Mouse (Mus musculus): Measurements from ENCODE around the gene Fars2.

Gene Fars2

DNA sequence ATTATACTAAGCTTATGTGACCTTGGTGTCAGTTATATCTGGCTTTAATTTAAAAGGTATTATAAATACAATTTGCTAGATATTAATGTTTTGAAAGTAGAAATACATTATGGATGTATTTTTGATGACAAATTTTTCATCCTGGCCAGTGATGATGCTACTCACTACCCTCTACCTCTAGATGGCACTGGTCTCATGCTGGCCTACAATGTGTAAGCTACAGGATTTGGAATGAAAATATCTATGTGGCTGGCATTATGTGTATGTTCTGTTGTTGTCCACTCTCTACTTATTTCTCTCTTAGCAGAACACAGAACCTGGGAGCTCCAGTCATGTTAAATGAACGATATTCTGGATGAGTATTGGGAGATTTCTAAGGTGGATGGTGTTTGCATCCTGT is 104.7 kb downstream of the Fars2 start:
- DNase-seq = no peak

DNA sequence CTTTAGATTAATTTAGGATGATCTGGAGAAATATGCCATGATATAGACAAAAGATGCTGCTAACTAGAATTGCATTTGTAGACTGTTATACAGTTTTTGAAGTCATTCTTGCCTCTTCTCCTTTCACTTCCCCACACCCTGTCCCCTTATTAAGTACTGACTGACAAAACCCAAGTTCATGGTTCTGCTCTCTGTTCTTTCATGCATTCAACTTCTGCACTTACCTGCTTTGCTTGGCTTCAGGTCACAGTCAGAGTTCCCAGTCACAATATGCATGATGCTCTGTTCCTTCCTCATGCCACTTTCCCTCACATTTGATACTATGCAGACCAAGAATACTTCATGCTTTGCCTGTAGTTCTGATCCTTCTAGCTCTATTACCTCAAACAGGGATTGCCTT is 105.5 kb downstream of the Fars2 start:
- no peak for DNase-seq

DNA sequence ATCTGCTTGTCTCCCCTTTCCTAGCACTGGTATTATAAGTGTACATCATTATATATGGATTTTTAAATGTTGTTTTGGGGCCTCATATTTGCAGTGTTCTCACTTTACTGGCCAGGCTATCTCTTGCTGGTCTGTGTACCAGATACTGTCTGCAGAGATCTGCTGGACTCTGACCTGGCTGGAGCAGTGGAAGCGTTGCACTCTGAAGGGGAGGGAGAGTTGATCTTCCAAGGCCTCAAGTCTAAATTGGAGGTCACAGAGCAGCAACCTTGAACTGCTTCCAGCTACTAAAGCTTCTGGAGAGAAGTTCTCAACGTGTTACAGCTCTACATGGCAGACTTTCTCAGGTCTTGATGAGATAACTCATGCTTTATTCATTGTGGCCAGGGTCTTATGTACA is 107.2 kb downstream of the Fars2 start:
- peak; percentile 57 to 62 for DNase-seq

DNA sequence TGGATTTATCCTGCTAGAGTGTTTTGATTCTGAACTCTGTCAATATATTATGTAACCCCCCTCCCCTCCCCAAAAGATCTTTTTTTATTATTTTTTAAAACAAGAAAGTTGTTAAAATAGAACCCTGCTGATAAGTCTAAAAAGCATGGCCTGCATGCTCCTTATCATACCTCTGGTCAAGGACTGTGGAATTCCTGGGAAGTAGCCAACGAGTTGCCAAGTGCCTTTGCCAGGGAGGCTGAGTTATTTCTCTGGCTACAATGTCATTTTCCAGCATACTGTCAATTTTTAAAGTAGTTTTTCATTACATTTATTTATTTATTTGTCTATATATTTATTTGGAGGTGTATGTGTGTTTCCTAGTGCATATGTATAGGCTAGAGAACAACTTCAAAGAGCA is 125.0 kb downstream of the Fars2 start:
- DNase-seq = peak; percentile 23 to 36

DNA sequence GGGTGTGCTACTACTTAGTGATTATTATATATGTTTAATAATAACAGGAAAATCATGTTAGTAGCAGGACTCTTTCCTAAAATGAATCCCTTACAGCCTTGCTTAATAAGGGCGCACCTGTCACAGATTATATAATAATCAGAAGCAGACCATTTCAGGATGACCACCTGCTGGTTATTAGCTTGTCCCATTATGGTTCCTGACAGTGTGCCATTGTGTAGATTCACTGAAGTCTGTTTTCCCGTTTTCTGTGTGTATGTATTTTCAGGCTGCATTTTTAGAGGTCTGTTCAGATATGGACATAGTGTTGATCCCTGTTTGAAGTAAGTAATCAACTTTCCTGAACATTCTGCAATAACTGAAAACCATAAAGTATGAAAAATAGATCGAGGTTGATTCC is 136.7 kb downstream of the Fars2 start:
- no peak for DNase-seq

DNA sequence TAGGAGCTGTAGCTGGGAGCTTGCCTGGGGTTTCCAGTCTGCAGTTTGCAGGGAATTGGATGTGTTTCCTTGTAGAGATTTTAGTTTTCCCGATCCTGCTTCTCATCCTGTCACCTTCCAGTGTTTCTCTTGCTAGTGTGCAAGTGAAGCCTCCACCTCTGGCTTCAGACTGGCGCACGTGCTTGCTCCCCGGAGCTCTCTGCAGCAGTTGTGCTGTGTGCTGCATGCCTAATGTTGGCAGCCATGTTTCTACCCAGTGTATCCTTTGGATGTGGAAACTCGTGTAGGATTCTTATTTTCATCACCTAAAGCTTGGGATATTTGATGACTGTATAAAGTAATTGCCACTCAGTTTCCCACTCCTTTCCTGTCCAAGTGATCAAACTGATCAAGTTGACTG is 140.0 kb downstream of the Fars2 start:
- no peak for DNase-seq

DNA sequence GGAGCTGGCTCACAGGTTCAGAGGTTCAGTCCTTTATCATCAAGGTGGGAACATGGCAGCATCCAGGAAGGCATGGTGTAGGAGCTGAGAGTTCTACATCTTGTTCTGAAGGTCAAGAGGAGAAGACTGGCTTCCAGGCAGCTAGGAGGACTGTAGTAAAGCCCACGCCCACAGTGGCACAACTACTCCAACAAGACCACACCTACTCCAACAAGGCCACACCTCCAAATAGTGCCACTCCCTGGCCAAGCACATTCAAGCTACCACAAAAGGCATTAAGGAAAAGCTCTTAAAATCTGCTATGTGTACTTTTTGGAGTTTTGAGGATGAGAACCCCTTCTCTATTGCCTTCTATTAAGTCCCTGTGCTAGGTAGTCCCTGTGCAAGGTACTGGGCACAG is 142.5 kb downstream of the Fars2 start:
- DNase-seq = no peak

DNA sequence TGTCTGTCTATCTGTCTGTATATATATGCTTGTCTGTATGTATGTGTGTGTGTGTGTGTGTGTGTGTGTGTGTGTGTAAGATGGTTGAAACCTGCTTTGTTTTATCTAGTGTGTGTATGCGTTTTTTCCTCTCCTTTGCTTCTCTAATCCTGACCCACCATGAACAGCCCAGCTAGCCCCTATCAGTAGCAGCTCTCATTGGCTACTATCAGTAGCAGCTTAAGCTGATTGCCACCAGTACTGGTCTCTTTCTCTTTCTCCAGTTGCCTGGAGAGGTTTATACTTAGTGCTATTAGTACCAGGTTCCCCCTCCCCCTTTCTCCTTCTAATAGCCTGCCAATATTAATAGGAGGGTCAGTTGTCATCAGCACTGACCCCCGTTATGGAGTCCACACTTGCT is 144.1 kb downstream of the Fars2 start:
- DNase-seq = no peak

DNA sequence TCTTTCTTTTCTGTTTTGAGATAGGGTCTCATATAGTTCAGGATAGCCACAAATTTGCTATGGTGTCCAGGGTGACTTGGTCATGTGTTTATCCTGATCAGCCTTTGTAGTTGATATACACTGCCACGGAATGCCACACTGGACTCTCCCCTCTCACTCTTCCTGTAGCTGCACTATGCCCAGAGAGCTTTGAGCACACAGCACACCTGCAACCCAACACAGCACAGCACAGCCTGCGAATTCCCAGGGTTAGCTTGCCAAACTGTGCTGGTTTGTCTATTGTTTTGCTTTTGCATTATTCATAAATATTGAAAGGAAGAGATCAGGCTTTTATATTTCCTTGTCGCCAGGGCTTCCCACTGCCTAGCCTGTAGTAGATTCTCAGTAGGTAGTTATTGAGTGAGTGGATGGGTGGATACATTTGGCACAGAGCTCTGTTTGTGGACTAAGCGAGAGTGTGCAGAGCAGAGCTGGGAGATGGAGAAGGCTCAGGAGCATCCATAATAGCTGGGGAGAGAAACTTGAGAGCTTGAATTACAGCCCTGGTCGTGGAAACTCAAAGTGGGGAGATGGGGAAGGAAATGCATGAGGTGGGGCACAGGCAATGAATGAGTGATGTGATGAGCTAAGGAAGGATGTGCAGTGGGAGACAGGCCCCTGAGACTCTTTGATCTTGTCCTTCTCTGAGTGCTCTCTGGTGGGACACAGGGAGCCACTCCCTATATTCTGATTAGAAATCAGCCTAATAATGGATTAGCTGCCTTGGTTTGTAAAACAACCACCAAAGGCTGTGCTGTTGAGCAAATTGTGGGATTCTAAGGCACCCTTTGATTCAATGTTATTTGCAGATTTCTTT is 146.3 kb downstream of the Fars2 start:
- DNase-seq = no peak

DNA sequence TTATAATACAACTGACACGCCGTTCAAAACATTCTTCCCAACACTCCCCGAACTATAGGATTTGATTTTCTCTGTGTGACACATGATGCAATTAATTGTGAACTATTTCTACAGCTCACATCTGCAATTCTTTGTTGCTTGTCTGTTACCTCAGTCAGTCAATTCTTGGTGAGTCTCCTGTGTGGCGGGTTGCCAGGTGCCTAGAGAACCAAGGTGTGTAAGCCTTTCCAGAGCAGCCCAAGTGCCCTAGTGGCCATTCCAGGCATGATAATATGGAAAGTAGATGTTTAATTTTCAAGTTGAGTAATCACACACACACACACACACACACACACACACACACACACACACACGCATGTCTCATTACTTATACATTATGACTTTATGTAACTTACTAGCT is 147.2 kb downstream of the Fars2 start:
- DNase-seq = peak; percentile 3 to 55

DNA sequence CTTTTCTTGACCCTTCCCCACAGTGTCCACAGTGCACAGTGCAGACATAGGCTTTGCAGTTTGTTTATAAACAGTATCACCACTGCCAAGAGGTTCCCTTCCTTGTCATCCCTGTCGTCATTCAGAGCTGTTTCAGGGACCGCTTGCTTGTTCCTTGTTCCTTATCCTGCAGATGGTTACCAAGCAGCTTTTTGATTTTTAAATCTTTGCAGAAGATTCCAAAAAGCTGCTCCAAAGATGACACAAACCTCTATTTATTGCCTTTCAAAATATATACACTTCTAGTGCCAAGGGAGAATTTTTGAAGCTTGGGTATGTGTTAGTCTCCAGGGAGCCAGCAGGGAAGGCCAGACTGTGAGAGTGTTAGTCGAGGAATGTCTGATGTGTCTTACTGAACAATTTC is 148.1 kb downstream of the Fars2 start:
- DNase-seq = no peak

DNA sequence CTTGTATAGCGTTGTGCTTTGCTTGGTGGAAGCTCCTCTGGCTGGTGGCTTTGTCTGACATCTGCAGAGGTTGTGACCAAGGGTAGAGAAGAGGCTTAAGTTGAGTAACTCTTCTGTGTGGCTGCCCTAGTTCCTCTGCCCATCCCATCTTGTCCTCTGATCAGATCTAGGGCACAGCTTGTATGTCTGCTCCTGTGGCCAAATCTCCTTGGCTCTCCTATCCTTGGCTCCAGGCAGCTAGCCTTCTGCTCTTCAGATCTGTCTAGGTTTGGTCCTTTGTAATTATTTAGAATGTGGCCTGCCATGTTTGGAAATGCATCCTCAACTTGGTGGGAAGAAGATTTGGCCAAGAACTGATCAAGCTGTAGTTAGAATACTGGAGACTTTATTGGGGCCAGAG is 150.2 kb downstream of the Fars2 start:
- no peak for DNase-seq

DNA sequence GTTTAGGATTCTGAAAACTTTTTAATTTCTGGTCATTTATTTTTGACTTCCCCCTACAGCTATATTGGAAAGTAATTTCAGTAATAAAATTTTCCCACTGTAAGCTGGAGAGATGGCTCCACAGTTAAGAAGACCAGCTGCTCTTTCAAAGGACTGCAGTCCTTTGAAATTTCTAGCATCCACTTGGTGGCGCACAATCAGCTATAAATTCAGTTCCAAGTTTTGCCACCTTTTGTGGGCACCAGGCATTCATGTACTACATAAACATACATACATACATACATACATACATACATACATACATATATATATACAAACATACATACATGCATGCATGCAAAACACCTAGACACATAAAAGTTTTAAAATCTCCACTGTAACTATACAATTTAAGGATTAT is 153.7 kb downstream of the Fars2 start:
- no peak for DNase-seq

DNA sequence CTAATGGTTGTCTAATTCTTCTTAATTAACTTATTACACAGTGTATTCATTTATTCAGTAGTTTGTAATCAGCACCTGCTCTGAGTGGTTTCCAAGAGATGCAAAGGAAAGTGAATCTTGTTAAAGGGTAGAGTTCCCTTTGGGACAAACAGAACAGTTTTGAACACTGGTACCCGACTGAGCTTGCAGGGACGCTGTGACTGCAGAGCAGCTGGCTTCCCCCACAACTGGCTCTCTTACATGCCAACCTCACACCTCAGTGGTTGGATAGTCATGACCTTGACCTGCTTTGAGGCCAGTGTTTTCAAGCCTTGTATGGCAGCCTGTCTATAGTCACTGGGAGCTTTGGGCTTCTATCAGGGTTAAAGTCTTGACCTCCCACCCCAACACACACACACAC is 156.3 kb downstream of the Fars2 start:
- DNase-seq = no peak

DNA sequence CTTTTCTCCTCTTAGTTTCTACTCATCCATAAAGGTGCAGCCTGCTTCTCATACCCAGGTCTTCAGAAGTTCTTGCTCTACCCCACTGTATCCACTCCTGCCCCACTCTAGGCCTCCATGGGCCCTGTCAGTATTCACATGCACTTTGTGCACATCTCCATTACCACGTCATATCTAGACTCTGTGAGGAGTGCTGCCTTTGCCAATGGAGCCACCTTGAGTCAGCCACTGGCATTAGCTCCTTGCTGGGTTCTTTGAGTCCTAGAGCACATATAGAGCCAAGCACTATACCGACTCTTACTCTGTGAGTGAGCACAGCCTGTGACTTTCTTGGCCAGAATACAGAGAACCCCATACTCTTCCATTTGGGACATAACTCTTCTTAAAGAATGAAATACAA is 159.0 kb downstream of the Fars2 start:
- DNase-seq = no peak

DNA sequence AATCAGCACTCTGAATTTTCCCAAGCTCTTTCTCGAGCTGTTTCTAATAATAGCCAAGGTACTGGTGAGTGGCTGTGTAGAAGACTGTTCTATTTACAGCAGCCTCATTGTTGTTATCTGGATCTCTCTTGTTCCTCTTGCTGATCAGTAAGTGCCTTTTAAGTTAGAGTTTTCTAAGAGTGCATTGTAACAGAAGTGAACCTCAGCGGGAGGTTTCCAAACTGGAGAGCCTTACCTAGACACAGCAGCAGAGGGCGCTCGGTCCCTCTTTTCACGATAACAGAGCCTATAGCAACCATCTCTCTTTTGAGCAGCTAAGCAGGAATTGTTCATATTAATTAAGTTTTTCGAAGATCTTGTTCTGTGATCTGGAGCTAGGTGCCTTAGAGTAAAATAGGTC is 164.8 kb downstream of the Fars2 start:
- DNase-seq = peak; percentile 62 to 89

DNA sequence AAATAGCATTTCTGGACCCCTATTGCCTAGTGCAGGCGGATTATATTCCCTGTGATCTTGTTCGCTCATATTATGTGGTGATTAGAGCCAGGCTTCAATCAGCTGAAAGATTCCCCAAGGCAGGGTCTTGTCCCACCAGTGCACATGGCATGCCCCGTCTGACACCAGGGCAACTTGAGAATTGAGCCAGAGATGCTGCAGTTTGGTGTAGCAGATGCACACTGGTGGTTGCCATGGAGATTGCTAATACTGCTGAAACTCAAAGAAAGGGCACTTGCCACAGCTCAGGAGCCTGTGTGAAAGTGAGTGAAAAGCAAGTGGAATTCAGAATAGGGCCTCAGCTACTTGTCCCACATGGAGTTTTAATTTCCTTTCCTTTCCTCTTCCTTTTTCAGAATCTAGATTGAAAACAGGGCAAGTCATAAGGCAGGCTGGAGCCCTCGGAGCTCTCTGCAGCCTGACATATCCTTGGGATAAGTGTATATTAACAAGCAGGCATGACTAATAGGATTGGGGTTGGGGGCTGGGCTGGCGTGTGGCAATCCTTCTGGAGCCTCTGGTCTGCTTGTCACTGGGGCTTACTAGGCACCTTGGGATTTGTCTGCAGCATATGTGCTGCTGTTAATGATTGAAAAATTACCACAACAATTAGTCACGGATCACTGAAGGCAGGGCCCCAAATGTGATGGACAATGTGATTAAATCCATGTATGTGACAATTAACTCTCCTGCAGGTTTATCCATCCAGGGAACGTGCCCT is 165.8 kb downstream of the Fars2 start:
- DNase-seq = peak; percentile 37 to 55

DNA sequence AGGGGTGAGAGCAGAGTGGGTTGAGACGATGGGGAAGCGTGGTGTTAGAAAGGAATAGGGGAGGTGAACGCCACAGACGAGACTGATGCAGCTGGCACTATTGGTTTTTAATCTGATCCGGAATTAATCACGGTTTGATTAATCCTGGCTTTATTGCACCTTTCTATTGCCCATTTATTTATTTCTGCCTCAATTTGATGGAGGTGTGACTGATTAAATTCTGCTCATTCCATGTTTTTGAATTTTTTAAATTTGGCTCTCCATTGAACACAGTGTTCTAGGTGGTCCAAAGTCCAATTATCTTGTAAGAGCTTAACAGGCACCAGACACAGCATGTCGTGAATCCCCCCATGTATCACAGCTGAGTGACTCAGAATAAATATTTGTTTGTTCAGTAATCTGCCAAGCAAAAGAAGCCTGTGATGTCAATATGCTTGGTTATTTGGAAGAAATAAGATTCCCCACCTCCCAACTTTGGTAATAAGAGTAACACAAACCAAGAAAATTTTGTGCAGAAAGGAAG is 166.4 kb downstream of the Fars2 start:
- DNase-seq = no peak

DNA sequence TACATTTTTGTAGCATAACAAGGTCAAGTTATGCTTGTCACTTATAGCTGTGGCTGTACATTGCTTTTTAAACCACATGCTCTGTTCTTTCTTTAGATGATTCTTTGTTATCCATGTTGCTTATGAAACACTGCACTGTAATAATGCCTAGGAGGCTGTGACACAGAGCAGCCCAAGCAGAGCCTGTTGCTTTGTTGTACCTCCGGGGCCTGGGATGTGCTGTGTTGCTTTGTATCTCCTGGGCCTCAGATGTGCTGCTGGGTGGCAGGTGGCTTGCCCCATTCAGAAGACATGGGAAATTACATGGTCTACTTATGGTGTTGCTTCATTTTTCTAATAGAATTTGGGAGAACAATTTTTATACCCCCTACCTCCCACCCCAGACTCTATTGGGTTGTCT is 166.9 kb downstream of the Fars2 start:
- no peak for DNase-seq

DNA sequence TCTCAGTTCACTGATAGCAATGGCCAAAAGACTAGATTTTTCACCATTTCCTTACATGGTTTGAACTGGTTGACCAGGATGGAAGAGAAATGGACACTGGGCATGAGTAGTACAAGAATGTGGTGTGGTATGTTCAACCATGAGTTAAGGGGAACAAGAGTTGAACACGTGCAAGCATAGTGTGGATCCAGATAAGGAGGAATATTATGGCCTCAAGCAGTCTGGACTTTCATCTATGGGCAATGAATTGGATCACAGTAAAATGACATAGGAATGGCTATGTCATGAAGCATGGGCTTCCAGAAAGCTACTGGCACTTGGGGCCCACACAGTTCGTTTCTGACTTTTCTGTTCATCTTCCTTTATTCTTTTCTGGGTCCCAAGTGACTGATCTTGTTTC is 168.0 kb downstream of the Fars2 start:
- DNase-seq = no peak

DNA sequence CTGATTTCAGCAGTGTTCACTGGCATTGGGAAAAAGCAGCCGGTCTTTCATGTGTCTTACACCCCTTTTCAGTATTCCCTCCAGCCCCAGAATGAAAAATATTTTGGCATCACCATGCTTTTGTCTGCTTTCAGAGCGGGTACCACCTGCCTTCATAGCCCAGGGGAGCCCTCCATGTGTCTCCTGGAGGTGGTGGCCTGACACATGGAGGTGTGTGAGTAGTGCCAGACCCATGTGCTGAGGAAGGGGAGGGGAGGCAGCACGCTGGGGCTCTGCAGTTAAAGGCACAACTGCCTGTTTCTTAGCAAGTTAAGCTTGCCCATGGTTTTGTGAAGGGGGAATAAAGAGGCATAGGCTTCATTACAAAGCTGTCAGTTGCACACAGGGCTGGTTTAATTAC is 176.3 kb downstream of the Fars2 start:
- DNase-seq = no peak

DNA sequence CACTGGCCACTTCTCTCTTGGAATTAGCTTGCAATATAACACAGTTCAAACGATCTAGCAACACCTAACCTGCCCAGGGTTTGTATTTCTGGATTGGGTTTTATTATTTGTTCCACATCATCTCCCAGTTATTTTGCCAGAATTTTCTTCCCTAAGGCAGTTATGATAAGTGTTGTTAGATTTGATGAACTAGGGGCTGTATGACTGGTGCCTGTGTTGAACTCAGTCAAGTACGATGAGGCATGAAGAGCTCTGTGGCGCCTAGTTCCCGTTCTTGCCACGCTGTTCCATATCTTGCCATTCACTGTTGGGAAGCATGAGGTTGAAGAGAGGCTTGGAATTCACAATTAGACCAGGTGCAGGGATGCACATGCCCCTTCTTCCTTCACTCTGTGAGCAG is 177.3 kb downstream of the Fars2 start:
- no peak for DNase-seq

DNA sequence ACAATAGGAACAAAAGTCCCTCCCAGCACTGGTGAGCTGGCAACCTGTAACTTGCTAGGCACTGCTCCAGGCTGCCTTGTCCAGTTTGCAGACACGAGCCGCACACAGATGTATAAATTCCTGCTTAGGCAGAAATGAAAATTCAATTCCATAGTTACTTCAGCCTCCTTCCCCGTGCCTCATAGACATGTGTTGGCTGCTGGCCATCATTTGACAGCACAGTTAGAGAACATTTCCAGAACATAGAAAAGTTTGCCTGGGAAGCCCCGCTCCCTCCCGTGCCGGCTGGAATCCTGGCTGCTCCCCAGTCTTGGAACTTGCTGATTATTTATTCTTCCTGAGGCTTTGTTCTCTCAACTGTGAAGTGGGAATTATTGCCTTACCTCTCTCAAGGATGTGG is 178.6 kb downstream of the Fars2 start:
- DNase-seq = peak; percentile 48 to 69

DNA sequence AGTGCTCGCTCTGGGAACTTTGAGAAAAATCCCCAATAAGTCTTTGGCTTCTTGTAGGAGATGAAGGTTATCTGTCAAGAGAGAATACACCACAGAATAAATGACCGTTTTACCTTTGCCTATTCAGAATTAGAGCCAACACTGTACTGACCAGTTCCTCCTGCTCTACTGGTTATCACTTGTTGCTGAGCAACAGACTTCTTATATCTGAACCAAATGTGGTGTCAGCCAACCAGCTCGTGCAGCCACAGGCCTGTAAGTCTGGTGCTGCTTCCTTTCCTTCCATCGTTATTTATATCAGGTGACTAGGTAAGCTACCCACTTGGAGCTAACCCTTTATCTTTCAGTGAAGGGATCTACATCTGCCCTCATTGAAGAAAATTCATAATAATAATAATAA is 179.4 kb downstream of the Fars2 start:
- no peak for DNase-seq

Data from kidney, postnatal 36 days (tissue).